Mouse (Mus musculus) megakaryocyte, embryonic 14.5 days (primary cell): Measurements from ENCODE around the gene Gpr27.

ENCODE experiments used
- FLI1 ChIP-seq: IDR thresholded peaks from 2 replicates; pipeline ENCODE4 v1.6.1; 2012; ENCODE audit warnings: low read length, inconsistent platforms, mixed read lengths
- GATA1 ChIP-seq: IDR thresholded peaks from 3 replicates; pipeline ENCODE4 v1.6.1; 2012; ENCODE audit warnings: mixed read lengths, low read length, inconsistent platforms, borderline replicate concordance

- no peak for TF ChIP-seq GATA1
- TF ChIP-seq FLI1 = no peak
These were observed 19.2 kb downstream of the Gpr27 start for GRCm38 (mm10) chr6:99711576-99712101.
